Mouse (Mus musculus) embryonic facial prominence, embryonic 15.5 days (tissue): Measurements from ENCODE around the gene P3h3. TPM values are rescaled to one million over a fixed set of nuclear protein-coding genes. Genes with fewer than 3 reads are reported as not detected.

Experiments
- polyA plus RNA-seq: library from polyadenylated mRNA; unstranded; fragments of >200 nt; fragmentation: Nextera tagmentation; extraction: Ambion mirVana; gene quantifications from 2 replicates; pipeline ENCODE4 v1.2.1, GENCODE M21; 2015

Gene P3h3
- polyA plus RNA-seq, 1 experiment from 2014 or later: 57.6 TPM

Other genes with a start within 250 kb of the P3h3 start
- 0.14 and 0.21 TPM in 2 replicates for gene C1s2, start 221.7 kb downstream of the P3h3 start, polyA plus RNA-seq
- 56.0 and 56.1 TPM in 2 replicates for gene Lpcat3, start 194.7 kb downstream of the P3h3 start, polyA plus RNA-seq
- gene Emg1, start 145.6 kb downstream of the P3h3 start, polyA plus RNA-seq: 171 and 186 TPM in 2 replicates
- gene Phb2, start 145.4 kb downstream of the P3h3 start, polyA plus RNA-seq: 301 and 317 TPM in 2 replicates
- gene Ptpn6, start 119.0 kb downstream of the P3h3 start, polyA plus RNA-seq: 19.9 and 20.2 TPM in 2 replicates
- gene Grcc10, start 116.4 kb downstream of the P3h3 start, polyA plus RNA-seq: 416 TPM in 2 replicates
- not detected in 2 replicates for gene Gm45234, start 101.7 kb downstream of the P3h3 start, polyA plus RNA-seq
- gene Atn1, start 101.2 kb downstream of the P3h3 start, polyA plus RNA-seq: 20.1 and 21.0 TPM in 2 replicates
- gene Eno2, start 88.1 kb downstream of the P3h3 start, polyA plus RNA-seq: 11.8 and 12.7 TPM in 2 replicates
- 26.7 and 47.5 TPM in 2 replicates for gene Lrrc23, start 78.0 kb downstream of the P3h3 start, polyA plus RNA-seq
- gene Spsb2, start 49.1 kb downstream of the P3h3 start, polyA plus RNA-seq: 16.4 and 17.5 TPM in 2 replicates
- 779 and 809 TPM in 2 replicates for gene Tpi1, start 43.5 kb downstream of the P3h3 start, polyA plus RNA-seq
- 140 and 141 TPM in 2 replicates for gene Usp5, start 28.3 kb downstream of the P3h3 start, polyA plus RNA-seq
- gene Cdca3, start 28.2 kb downstream of the P3h3 start, polyA plus RNA-seq: 128 and 138 TPM in 2 replicates
- gene Gnb3, start 17.5 kb downstream of the P3h3 start, polyA plus RNA-seq: 2.0 and 2.1 TPM in 2 replicates
- 2.6 and 3.4 TPM in 2 replicates for gene Gpr162, start 6.2 kb upstream of the P3h3 start, polyA plus RNA-seq
- gene Cd4, start 30.5 kb upstream of the P3h3 start, polyA plus RNA-seq: 0.36 and 0.60 TPM in 2 replicates
- 2.8 and 4.0 TPM in 2 replicates for gene Lag3, start 54.0 kb upstream of the P3h3 start, polyA plus RNA-seq
- gene Ptms, start 62.4 kb upstream of the P3h3 start, polyA plus RNA-seq: 355 and 368 TPM in 2 replicates
- 373 and 388 TPM in 2 replicates for gene Mlf2, start 73.6 kb upstream of the P3h3 start, polyA plus RNA-seq
- gene Cops7a, start 107.8 kb upstream of the P3h3 start, polyA plus RNA-seq: 144 and 150 TPM in 2 replicates
- gene Pianp, start 138.9 kb upstream of the P3h3 start, polyA plus RNA-seq: 11.3 and 13.7 TPM in 2 replicates
- gene Zfp384, start 151.4 kb upstream of the P3h3 start, polyA plus RNA-seq: 18.2 and 19.2 TPM in 2 replicates
- 154 TPM in 2 replicates for gene Ing4, start 182.0 kb upstream of the P3h3 start, polyA plus RNA-seq
- gene Acrbp, start 191.9 kb upstream of the P3h3 start, polyA plus RNA-seq: 12.5 and 18.4 TPM in 2 replicates
- gene Lpar5, start 210.2 kb upstream of the P3h3 start, polyA plus RNA-seq: 3.6 and 5.4 TPM in 2 replicates
- 70.8 and 77.0 TPM in 2 replicates for gene Chd4, start 238.2 kb upstream of the P3h3 start, polyA plus RNA-seq